1 mouse cellular context compared by ENCODE assay signal in the genomic region with DNA sequence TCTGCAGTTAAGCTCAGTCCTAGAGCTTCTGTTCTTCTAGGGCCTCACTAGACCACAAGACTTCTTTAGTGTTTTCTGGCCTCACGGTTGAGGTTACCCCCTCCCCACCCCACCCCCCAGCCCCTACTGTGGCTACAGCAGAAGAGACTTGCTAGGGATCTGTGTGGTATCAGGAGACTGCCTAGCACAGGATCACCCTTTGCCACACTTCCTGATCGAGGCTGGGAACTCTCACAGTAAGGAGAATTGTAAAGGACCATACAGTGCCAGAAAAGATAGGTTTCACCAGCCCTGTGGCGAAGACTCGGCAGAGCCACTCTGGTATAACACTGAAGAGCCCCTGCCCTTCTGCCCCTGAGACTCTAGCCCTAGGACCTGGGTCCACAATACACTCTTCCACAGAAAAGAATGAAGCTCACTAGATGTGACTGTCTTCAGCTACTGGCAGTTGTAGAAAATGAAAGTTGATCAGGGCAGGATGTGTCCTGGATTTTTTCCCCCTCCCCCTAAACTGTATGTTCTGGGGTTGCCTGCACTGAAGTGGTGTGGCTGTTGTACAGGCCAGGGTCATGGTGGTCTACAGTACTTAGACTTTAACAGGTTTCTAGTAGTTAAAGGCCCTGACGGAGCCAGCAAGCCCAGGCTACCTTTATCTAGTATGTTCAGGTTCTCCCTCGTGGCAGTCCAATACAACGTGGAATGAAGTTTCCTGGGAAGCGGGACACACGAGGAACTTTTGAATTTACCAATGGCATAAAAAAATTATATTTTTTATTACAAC.
TF ChIP-seq lines count a peak whose summit lies in the region.

No protein-coding gene starts in this region.

TF ChIP-seq in MEL, 35 proteins besides CTCF, POLR2A, EP300 and RAD21 (continued from another document):
- TF ChIP-seq ZNF384 (IDR thresholded peaks at IDR 0.05; ENCODE audit: low read depth, low read length) (peak; percentile 88; the same call in 1 of the 2 replicates), RCOR1 (IDR thresholded peaks at IDR 0.05; ENCODE audit: low read depth, low read length) (no peak), GATA1 (IDR thresholded peaks at IDR 0.05; ENCODE audit: low read depth, low read length) (no peak), TBP (IDR thresholded peaks at IDR 0.05; ENCODE audit: low read depth, low read length) (peak; percentile 94), MAFK (IDR thresholded peaks at IDR 0.05; ENCODE audit: borderline replicate concordance, low read depth, low read length) (no peak), MAZ (IDR thresholded peaks at IDR 0.05; ENCODE audit: low read depth, low read length) (peak; percentile 87; the same call in 1 of the 2 replicates), SMC3 (IDR thresholded peaks at IDR 0.05; ENCODE audit: low read depth, low read length) (no peak), POLR2AphosphoS5 (IDR thresholded peaks at IDR 0.05; ENCODE audit: borderline replicate concordance, low read depth, low read length) (no peak)
